Mouse (Mus musculus): Measurements from ENCODE around the gene Sash3. TPM values are rescaled to one million over a fixed set of nuclear protein-coding genes. Genes with fewer than 3 reads are reported as not detected.

The Sash3 gene
- total and polyA plus RNA-seq, 3 experiments: 0.31 to 1.2 TPM; not detected in 1

GRCm38 (mm10) chrX:48098470-48099129 is 47.6 kb upstream of the Sash3 start:
- no peak overlapping the region for H3K9ac ChIP-seq (ENCODE audit: control insufficient read depth, low read depth, low read length, poor library complexity, severe bottlenecking)
- no peaks in the 10 kb centered on the region for H3K9me3 ChIP-seq (replicated peaks; ENCODE audit: insufficient read depth, low read length)
- H3K36me3 ChIP-seq (ENCODE audit: control insufficient read depth in 1 of 2, insufficient read depth in 2 of 2, low read length in 2 of 2): no peaks in the 10 kb centered on the region
- H3K4me3 ChIP-seq (ENCODE audit: control insufficient read depth in 1 of 2, insufficient read depth in 1 of 2, low read depth in 2 of 2, low read length in 2 of 2): no peak overlapping the region
- H3K27me3 ChIP-seq (ENCODE audit: control insufficient read depth in 1 of 2, insufficient read depth in 2 of 2, low read length in 2 of 2): no peaks in the 10 kb centered on the region
- TF ChIP-seq MYB (IDR thresholded peaks at IDR 0.05; ENCODE audit: low read depth, low read length): no peak
- TF ChIP-seq CTCF (IDR thresholded peaks at IDR 0.05 in 2 of 3, conservative IDR thresholded peaks at IDR 0.05 in 1 of 3; ENCODE audit: control insufficient read depth in 1 of 3, insufficient read depth in 1 of 3, low read depth in 2 of 3, low read length in 3 of 3, poor library complexity in 1 of 3, severe bottlenecking in 1 of 3): no peak
- TF ChIP-seq GABPA (IDR thresholded peaks at IDR 0.05; ENCODE audit: low read depth, low read length): no peak
- TF ChIP-seq SMC3 (IDR thresholded peaks at IDR 0.05; ENCODE audit: low read depth, low read length): no peak
- no peak for TF ChIP-seq MAX (IDR thresholded peaks at IDR 0.05; ENCODE audit: low read length)
- TF ChIP-seq POLR2A (IDR thresholded peaks at IDR 0.05; ENCODE audit: control insufficient read depth in 1 of 2, insufficient read depth in 1 of 2, low read depth in 1 of 2, low read length in 2 of 2, poor library complexity in 1 of 2): no peak
- no peak for TF ChIP-seq E2F4 (IDR thresholded peaks at IDR 0.05; ENCODE audit: borderline replicate concordance, low read depth, low read length)
- no peak for TF ChIP-seq TCF12 (IDR thresholded peaks at IDR 0.05; ENCODE audit: low read depth, low read length)
- no peak for TF ChIP-seq HCFC1 (IDR thresholded peaks at IDR 0.05; ENCODE audit: low read depth, low read length)
- no peak for TF ChIP-seq GATA1 (IDR thresholded peaks at IDR 0.05; ENCODE audit: low read depth, low read length)
- TF ChIP-seq NELFE (IDR thresholded peaks at IDR 0.05; ENCODE audit: low read depth, low read length): no peak
- TF ChIP-seq ZMIZ1 (IDR thresholded peaks at IDR 0.05; ENCODE audit: low read depth, low read length): no peak
- no peak for TF ChIP-seq TAL1 (IDR thresholded peaks at IDR 0.05; ENCODE audit: low read length)
- TF ChIP-seq ETS1 (IDR thresholded peaks at IDR 0.05; ENCODE audit: low read depth, low read length): no peak
- no peak for TF ChIP-seq CHD2 (IDR thresholded peaks at IDR 0.05; ENCODE audit: low read length)
- no peak for TF ChIP-seq RCOR1 (IDR thresholded peaks at IDR 0.05; ENCODE audit: low read depth, low read length)
- TF ChIP-seq ZNF384 (IDR thresholded peaks at IDR 0.05; ENCODE audit: low read depth, low read length): no peak
- DNase-seq (ENCODE audit: low read depth, low spot score): no peak
- no peaks in the 10 kb centered on the region for H3K79me2 ChIP-seq (ENCODE audit: control insufficient read depth, insufficient read depth, low read length, poor library complexity)
- H3K27ac ChIP-seq (ENCODE audit: control insufficient read depth, low read depth, low read length): no peak overlapping the region
- H3K4me1 ChIP-seq (ENCODE audit: control insufficient read depth in 1 of 2, insufficient read depth in 2 of 2, low read length in 2 of 2): no peaks in the 10 kb centered on the region

DNA sequence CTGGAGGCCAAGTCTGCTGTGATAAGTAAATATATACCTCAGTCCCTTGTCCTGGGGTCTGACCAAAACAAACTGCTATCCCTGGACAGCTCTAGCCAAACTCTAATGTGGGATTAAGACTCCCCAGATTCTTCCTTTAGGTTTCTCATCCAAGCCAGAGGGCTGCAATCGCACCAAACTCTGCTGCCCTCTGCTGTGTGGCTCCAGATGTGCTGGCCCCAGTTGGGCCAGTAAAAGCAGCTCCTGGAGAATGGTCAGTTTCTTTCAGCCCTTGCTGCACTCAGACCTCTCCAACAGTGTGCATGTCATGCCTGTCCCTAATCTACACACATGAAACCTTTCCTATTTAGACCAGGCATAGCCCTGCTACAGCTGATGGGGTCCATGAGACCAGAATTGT is 46.4 kb upstream of the Sash3 start:
- Histone ChIP-seq H3K4me1 (ENCODE audit: control insufficient read depth in 1 of 2, insufficient read depth in 2 of 2, low read length in 2 of 2) (no peaks in the 10 kb centered on the region), H3K4me3 (ENCODE audit: control insufficient read depth in 1 of 2, insufficient read depth in 1 of 2, low read depth in 2 of 2, low read length in 2 of 2) (no peak overlapping the region), H3K27ac (ENCODE audit: control insufficient read depth, low read depth, low read length) (no peak overlapping the region), H3K9me3 (replicated peaks; ENCODE audit: insufficient read depth, low read length) (no peaks in the 10 kb centered on the region), H3K36me3 (ENCODE audit: control insufficient read depth in 1 of 2, insufficient read depth in 2 of 2, low read length in 2 of 2) (no peaks in the 10 kb centered on the region), H3K27me3 (ENCODE audit: control insufficient read depth in 1 of 2, insufficient read depth in 2 of 2, low read length in 2 of 2) (no peaks in the 10 kb centered on the region), H3K79me2 (ENCODE audit: control insufficient read depth, insufficient read depth, low read length, poor library complexity) (no peaks in the 10 kb centered on the region), H3K9ac (ENCODE audit: control insufficient read depth, low read depth, low read length, poor library complexity, severe bottlenecking) (no peak overlapping the region)
- TF ChIP-seq USF1 (IDR thresholded peaks at IDR 0.05; ENCODE audit: low read depth, low read length) (no peak), POLR2AphosphoS5 (IDR thresholded peaks at IDR 0.05; ENCODE audit: borderline replicate concordance, low read depth, low read length) (no peak), MXI1 (IDR thresholded peaks at IDR 0.05; ENCODE audit: low read depth, low read length) (no peak), UBTF (IDR thresholded peaks at IDR 0.05; ENCODE audit: borderline replicate concordance, insufficient read depth, low read depth, low read length) (no peak), CTCF (IDR thresholded peaks at IDR 0.05 in 2 of 3, conservative IDR thresholded peaks at IDR 0.05 in 1 of 3; ENCODE audit: control insufficient read depth in 1 of 3, insufficient read depth in 1 of 3, low read depth in 2 of 3, low read length in 3 of 3, poor library complexity in 1 of 3, severe bottlenecking in 1 of 3) (peak in 2 of 3 experiments; percentile 13 to 15; a peak in 1 of 6 replicates), NELFE (IDR thresholded peaks at IDR 0.05; ENCODE audit: low read depth, low read length) (no peak), RAD21 (IDR thresholded peaks at IDR 0.05; ENCODE audit: low read depth, low read length) (no peak), POLR2AphosphoS2 (IDR thresholded peaks at IDR 0.05; ENCODE audit: low read length) (no peak), SMC3 (IDR thresholded peaks at IDR 0.05; ENCODE audit: low read depth, low read length) (peak; percentile 20; the same call in 1 of the 2 replicates)
- DNase-seq (ENCODE audit: low read depth, low spot score): no peak
